Mouse (Mus musculus) lung, embryonic 14.5 days (tissue): ENCODE results near the gene Adamtsl5. TPM values are rescaled to one million over a fixed set of nuclear protein-coding genes. Genes with fewer than 3 reads are reported as not detected.

Experiments used
- ATAC-seq: fragments of 200-750 bp; cut with Nextera tagmentation; 2 replicates; pipeline ENCODE4 v1.8.0; 2017; ENCODE audit warnings: mild to moderate bottlenecking, moderate TSS enrichment, moderate library complexity; ENCODE audit not compliant: insufficient read depth
- DNase-seq: peaks from one replicate; pipeline ENCODE4 v3.0.0-alpha.2; 2015
- H3K27ac ChIP-seq: fragments of 300-500 bp; sonication (generic); 2 replicates; pipeline ENCODE4 v1.5.1; 2014; ENCODE audit warnings: low read depth, mild to moderate bottlenecking, moderate library complexity
- H3K27me3 ChIP-seq: fragments of 300-500 bp; sonication (generic); 2 replicates; pipeline ENCODE4 v1.6.1; 2014; ENCODE audit warnings: low read length, control low read depth; ENCODE audit not compliant: insufficient read depth
- H3K36me3 ChIP-seq: fragments of 300-500 bp; sonication (generic); 2 replicates; pipeline ENCODE4 v1.6.1; 2014; ENCODE audit warnings: control low read depth; ENCODE audit not compliant: insufficient read depth
- H3K4me1 ChIP-seq: fragments of 300-500 bp; sonication (generic); 2 replicates; pipeline ENCODE4 v1.6.1; 2014; ENCODE audit warnings: antibody characterized with exemption, control low read depth; ENCODE audit not compliant: insufficient read depth
- H3K4me2 ChIP-seq: fragments of 300-500 bp; sonication (generic); 2 replicates; pipeline ENCODE4 v1.6.1; 2014; ENCODE audit warnings: mild to moderate bottlenecking
- H3K4me3 ChIP-seq: fragments of 300-500 bp; sonication (generic); 2 replicates; pipeline ENCODE4 v1.5.1; 2014; ENCODE audit warnings: low read depth, low read length
- H3K9ac ChIP-seq: fragments of 300-500 bp; sonication (generic); 2 replicates; pipeline ENCODE4 v1.6.1; 2014
- H3K9me3 ChIP-seq: fragments of 300-500 bp; sonication (generic); 2 replicates; pipeline ENCODE4 v1.6.1; 2016; ENCODE audit warnings: low read depth, low read length, control low read depth
- CTCF ChIP-seq: IDR thresholded peaks from 2 replicates; pipeline ENCODE4 v1.5.1; 2016; ENCODE audit warnings: antibody characterized with exemption, low read depth
- WGBS: fragments of 180-500 bp; shearing (Covaris S2); extraction: QIAGEN DNeasy Blood & Tissue Kit; methylation state at CpG from one replicate; pipeline ENCODE4 v1.1.7; 2014; 5-methylcytosine and 5-hydroxymethylcytosine counted together
- polyA plus RNA-seq: library from polyadenylated mRNA; unstranded; fragments of >200 nt; fragmentation: Nextera tagmentation; extraction: Ambion mirVana; gene quantifications from 2 replicates; pipeline ENCODE4 v1.2.1, GENCODE M21; 2014

Gene Adamtsl5
- polyA plus RNA-seq, 1 experiment from 2014 or later, result 0.68 TPM

- Histone ChIP-seq H3K27me3 (no peaks in the 10 kb centered on the region), H3K4me3 (no peak overlapping the region), H3K9me3 (no peaks in the 10 kb centered on the region), H3K4me1 (peaks cover 12% of the 10 kb centered on the region; the same call in 1 of the 2 replicates), H3K9ac (0 out of 2 replicates have a peak overlapping the region, but pooled peaks have one; percentile 58), H3K4me2 (no peak overlapping the region), H3K27ac (no peak overlapping the region), H3K36me3 (peaks cover 51% of the 10 kb centered on the region)
- WGBS, result 61% methylated on average over 4 of the region's 4 CpGs
- no peak for TF ChIP-seq CTCF
- ATAC-seq (no peak), DNase-seq (no peak)
Measured at GRCm38 (mm10) chr10:80389185-80389708, 41.0 kb upstream of the Adamtsl5 start.

- Histone ChIP-seq H3K9me3 (no peaks in the 10 kb centered on the region), H3K4me1 (peaks cover 14% of the 10 kb centered on the region; the same call in 1 of the 2 replicates), H3K27me3 (no peaks in the 10 kb centered on the region), H3K36me3 (peaks cover 51% of the 10 kb centered on the region), H3K9ac (peak overlapping the region; percentile 58; the same call in 1 of the 2 replicates), H3K27ac (no peak overlapping the region), H3K4me2 (peak overlapping the region; percentile 77; the same call in 1 of the 2 replicates), H3K4me3 (peak overlapping the region; percentile 95; the same call in 1 of the 2 replicates)
- DNase-seq (no peak), ATAC-seq (no peak)
- 28% methylated on average over 2 of the region's 2 CpGs for WGBS
- TF ChIP-seq CTCF, result no peak
Measured at GRCm38 (mm10) chr10:80388731-80389130, 40.5 kb upstream of the Adamtsl5 start.

DNA sequence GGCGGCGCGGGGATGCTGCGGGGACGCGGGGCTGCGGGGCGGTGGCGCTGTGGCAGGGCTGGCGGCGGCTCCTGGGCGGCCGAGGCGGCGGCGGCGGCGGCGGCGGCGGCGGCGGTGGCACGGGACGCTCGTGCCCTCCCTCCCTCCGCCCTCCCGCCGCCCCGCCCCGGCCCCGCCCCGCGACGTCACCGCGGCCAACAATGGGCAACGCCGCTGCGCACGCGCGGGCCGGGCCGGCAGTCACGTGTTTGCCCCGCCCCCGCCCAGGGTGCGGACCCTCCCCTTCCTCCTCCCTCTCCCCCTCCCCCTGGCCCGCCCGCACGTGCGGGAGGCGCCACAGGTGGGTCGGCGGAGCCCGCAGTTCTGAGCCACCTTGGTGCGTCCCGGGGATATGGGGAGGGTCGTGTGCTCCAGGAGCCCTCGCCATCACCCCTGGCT, 39.3 kb upstream of the Adamtsl5 start, which contains the start of gene Mex3d:
Gene Mex3d (minus strand): TSS at position 138 of the 438 bp plus-strand sequence.
- TF ChIP-seq CTCF, result no peak
- H3K9ac ChIP-seq, result peak within 1 kb of the TSS; percentile 97
- H3K27ac ChIP-seq, result peak within 1 kb of the TSS; percentile 93
- H3K27me3 ChIP-seq, result no peaks in the 10 kb centered on the region
- 1% methylated on average over 33 of the region's 61 CpGs for WGBS
- H3K4me3 ChIP-seq, result peak within 1 kb of the TSS; percentile 95
- H3K4me1 ChIP-seq, result peaks cover 14% of the 10 kb centered on the region; the same call in 1 of the 2 replicates
- H3K9me3 ChIP-seq, result no peaks in the 10 kb centered on the region
- peak; percentile 92 for DNase-seq
- peak within 1 kb of the TSS; percentile 77 for H3K4me2 ChIP-seq
- peaks cover 50% of the 10 kb centered on the region for H3K36me3 ChIP-seq
- ATAC-seq, result peak; percentile 15; the same call in 1 of the 2 replicates

- DNase-seq, result peak; percentile 56
- TF ChIP-seq CTCF, result no peak
- no peaks in the 10 kb centered on the region for H3K27me3 ChIP-seq
- peak; percentile 4; the same call in 1 of the 2 replicates for ATAC-seq
- WGBS, result under 1% methylated on average over 91 of the region's 94 CpGs
- H3K36me3 ChIP-seq, result peaks cover 50% of the 10 kb centered on the region
- peaks cover 14% of the 10 kb centered on the region; the same call in 1 of the 2 replicates for H3K4me1 ChIP-seq
- H3K27ac ChIP-seq, result peak overlapping the region; percentile 93
- peak overlapping the region; percentile 97 for H3K9ac ChIP-seq
- peak overlapping the region; percentile 77 for H3K4me2 ChIP-seq
- H3K4me3 ChIP-seq, result peak overlapping the region; percentile 95
- H3K9me3 ChIP-seq, result no peaks in the 10 kb centered on the region
Measured at GRCm38 (mm10) chr10:80386735-80387471, 38.7 kb upstream of the Adamtsl5 start.

GRCm38 (mm10) chr10:80385811-80386734, 37.9 kb upstream of the Adamtsl5 start:
- Histone ChIP-seq H3K27ac (peak overlapping the region; percentile 93), H3K9ac (peak overlapping the region; percentile 97), H3K9me3 (no peaks in the 10 kb centered on the region), H3K4me3 (peak overlapping the region; percentile 95), H3K27me3 (no peaks in the 10 kb centered on the region), H3K36me3 (peaks cover 50% of the 10 kb centered on the region), H3K4me2 (peak overlapping the region; percentile 77), H3K4me1 (peaks cover 14% of the 10 kb centered on the region; the same call in 1 of the 2 replicates)
- ATAC-seq, result peak; percentile 53
- WGBS, result under 1% methylated on average over 34 of the region's 34 CpGs
- peak; percentile 86 for DNase-seq
- no peak for TF ChIP-seq CTCF

GRCm38 (mm10) chr10:80385310-80385709, 37.1 kb upstream of the Adamtsl5 start:
- ATAC-seq, result no peak
- peak overlapping the region; percentile 97 for H3K9ac ChIP-seq
- peak overlapping the region; percentile 93; the same call in 1 of the 2 replicates for H3K27ac ChIP-seq
- no peaks in the 10 kb centered on the region for H3K9me3 ChIP-seq
- H3K4me2 ChIP-seq, result peak overlapping the region; percentile 77
- peaks cover 14% of the 10 kb centered on the region; the same call in 1 of the 2 replicates for H3K4me1 ChIP-seq
- WGBS, result 7% methylated on average over 7 of the region's 7 CpGs
- no peak for DNase-seq
- no peaks in the 10 kb centered on the region for H3K27me3 ChIP-seq
- peak overlapping the region; percentile 95 for H3K4me3 ChIP-seq
- no peak for TF ChIP-seq CTCF
- H3K36me3 ChIP-seq, result peaks cover 50% of the 10 kb centered on the region
